Mouse (Mus musculus) cerebellum, adult 2 months (tissue): ENCODE measurements at regions not wholly inside any gene's neighbourhood (a gene's known extent, or its start where the extent isn't known, plus 50 kb on each side); places are given as distances from the start of the nearest gene placed in this dataset.

Experiments
- CTCF ChIP-seq: fragments of 200-500 bp; IDR thresholded peaks from 2 replicates; pipeline ENCODE4 v1.5.1; 2011; ENCODE audit warnings: low read depth, mild to moderate bottlenecking, control low read depth, low read length, moderate library complexity, borderline replicate concordance; ENCODE audit not compliant: insufficient read depth
- POLR2A ChIP-seq: fragments of 200-500 bp; IDR thresholded peaks from 2 replicates; pipeline ENCODE4 v1.6.1; 2011; ENCODE audit warnings: low read length, control low read depth, borderline replicate concordance; ENCODE audit not compliant: insufficient read depth

GRCm38 (mm10) chr7:137595567-137595966 is 158.2 kb downstream of the Glrx3 start:
- TF ChIP-seq CTCF: no peak
- no peak for TF ChIP-seq POLR2A
